Mouse (Mus musculus) liver, postnatal 0 days (tissue): ENCODE measurements around the gene Sox6.

Experiments used
- CTCF ChIP-seq: sonication (generic); IDR thresholded peaks from 2 replicates; pipeline ENCODE4 v1.5.1; 2016; ENCODE audit warnings: antibody characterized with exemption, low read depth
- EP300 ChIP-seq: IDR thresholded peaks from 2 replicates; pipeline ENCODE4 v1.6.1; 2016; ENCODE audit warnings: antibody characterized with exemption, low read depth, mild to moderate bottlenecking

DNA sequence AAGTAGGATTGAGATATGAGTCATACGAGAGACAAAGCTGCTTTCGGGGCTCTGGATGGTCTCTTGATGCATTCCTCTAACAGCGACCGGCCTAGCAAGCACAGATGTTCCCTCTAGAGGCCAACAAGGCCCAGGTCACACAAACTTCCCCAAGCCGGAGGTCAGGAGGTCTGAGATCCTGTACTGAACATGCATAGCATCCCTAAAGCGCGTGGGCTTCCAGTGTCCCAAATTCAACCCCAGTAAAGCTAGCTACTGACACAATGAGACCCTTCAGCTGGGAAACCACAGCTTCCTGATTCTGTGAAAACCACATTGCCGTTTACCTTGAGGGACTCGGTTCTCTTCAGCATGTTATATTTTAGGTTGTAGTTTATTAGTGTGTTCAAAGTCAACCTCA, 499.6 kb downstream of the Sox6 start:
- TF ChIP-seq EP300 (no peak), CTCF (peak; percentile 26; the same call in 1 of the 2 replicates)
